Mouse (Mus musculus) CH12.LX (cell line): ENCODE results near the gene Gm21905. TPM values are rescaled to one million over a fixed set of nuclear protein-coding genes. Genes with fewer than 3 reads are reported as not detected.

Experiments
- DNase-seq: peaks from one replicate; pipeline ENCODE4 v3.0.0-alpha.2; 2013; ENCODE audit errors: extremely low read depth
- H3K27ac ChIP-seq: 2 replicates; pipeline ENCODE4 v1.5.1; 2012; ENCODE audit warnings: low read depth, mild to moderate bottlenecking, control low read depth, moderate library complexity; ENCODE audit not compliant: insufficient read depth
- H3K27me3 ChIP-seq: replicated peaks from 2 replicates; pipeline ENCODE3; 2012; ENCODE audit warnings: inconsistent platforms
- H3K36me3 ChIP-seq, 2 experiments: replicated peaks in 1 of 2; 2 replicates each; pipeline versions ENCODE3 to v1.6.1; 2012; ENCODE audit warnings: inconsistent platforms in 1 of 2, low read length in 1 of 2, mild to moderate bottlenecking in 1 of 2, mixed read lengths in 1 of 2, moderate library complexity in 1 of 2; ENCODE audit not compliant: control insufficient read depth in 1 of 2, insufficient read depth in 1 of 2
- H3K4me1 ChIP-seq, 2 experiments: 2 replicates each; pipeline ENCODE4 v1.6.1; 2012; ENCODE audit warnings: inconsistent platforms in 1 of 2, moderate library complexity in 1 of 2; ENCODE audit not compliant: insufficient read depth in 2 of 2, control insufficient read depth in 1 of 2
- H3K4me2 ChIP-seq: 2 replicates; pipeline ENCODE4 v1.6.1; 2012; ENCODE audit warnings: low read depth, mild to moderate bottlenecking, control low read depth; ENCODE audit not compliant: poor library complexity, insufficient read depth, severe bottlenecking
- H3K4me3 ChIP-seq, 3 experiments: fragments of 150-350 bp in 1 of 3; sonication (generic) in 1 of 3; replicated peaks in 1 of 3; 2 replicates each; pipeline versions ENCODE3 to v1.5.1; 2011 to 2012; ENCODE audit warnings: low read depth in 2 of 3, low read length in 2 of 3, mild to moderate bottlenecking in 2 of 3, moderate library complexity in 2 of 3, control low read depth in 1 of 3, improper control_type of control experiment in 1 of 3, inconsistent platforms in 1 of 3, mixed read lengths in 1 of 3; ENCODE audit not compliant: poor library complexity in 1 of 3
- H3K79me2 ChIP-seq: replicated peaks from 2 replicates; pipeline ENCODE4 v1.6.1; 2012; ENCODE audit warnings: mild to moderate bottlenecking, moderate library complexity; ENCODE audit not compliant: control insufficient read depth, poor library complexity, insufficient read depth, severe bottlenecking; ENCODE audit errors: extremely low read depth
- H3K9ac ChIP-seq: 2 replicates; pipeline ENCODE4 v1.6.1; 2012; ENCODE audit warnings: low read depth, mild to moderate bottlenecking, control low read depth, moderate library complexity; ENCODE audit not compliant: insufficient read depth
- H3K9me3 ChIP-seq: replicated peaks from 2 replicates; pipeline ENCODE3; 2012; ENCODE audit warnings: low read length, inconsistent platforms, mixed read lengths
- BHLHE40 ChIP-seq: IDR thresholded peaks from 2 replicates; pipeline ENCODE4 v1.6.1; 2011; ENCODE audit warnings: mild to moderate bottlenecking, low read depth, low read length, improper control_type of control experiment
- CHD1 ChIP-seq: IDR thresholded peaks from 2 replicates; pipeline ENCODE4 v1.6.1; 2012; ENCODE audit warnings: low read depth, low read length, improper control_type of control experiment, inconsistent platforms
- CTCF ChIP-seq, 2 experiments: IDR thresholded peaks in 1 of 2; conservative IDR thresholded peaks in 1 of 2; 2 replicates each; pipeline ENCODE4 v1.5.1; 2011 to 2012; ENCODE audit warnings: low read depth in 2 of 2, low read length in 2 of 2, improper control_type of control experiment in 1 of 2, inconsistent platforms in 1 of 2, mild to moderate bottlenecking in 1 of 2, moderate library complexity in 1 of 2
- E2F4 ChIP-seq: IDR thresholded peaks from 2 replicates; pipeline ENCODE4 v1.6.1; 2011; ENCODE audit warnings: low read depth, low read length, improper control_type of control experiment; ENCODE audit not compliant: insufficient replicate concordance
- ETS1 ChIP-seq: conservative IDR thresholded peaks from 2 replicates; pipeline ENCODE4 v1.6.1; 2012; ENCODE audit warnings: low read depth, mild to moderate bottlenecking, inconsistent platforms, low read length, improper control_type of control experiment, moderate library complexity
- GABPA ChIP-seq: IDR thresholded peaks from 2 replicates; pipeline ENCODE4 v1.6.1; 2012; ENCODE audit warnings: low read depth, low read length, improper control_type of control experiment, inconsistent platforms; ENCODE audit not compliant: insufficient replicate concordance
- HCFC1 ChIP-seq: IDR thresholded peaks from 2 replicates; pipeline ENCODE4 v1.6.1; 2012; ENCODE audit warnings: low read depth, mild to moderate bottlenecking, inconsistent platforms, low read length, improper control_type of control experiment
- JUND ChIP-seq: conservative IDR thresholded peaks from 2 replicates; pipeline ENCODE4 v1.6.1; 2011; ENCODE audit warnings: low read depth, low read length, improper control_type of control experiment
- KAT2A ChIP-seq: IDR thresholded peaks from 2 replicates; pipeline ENCODE4 v1.6.1; 2012; ENCODE audit warnings: low read length, improper control_type of control experiment, inconsistent platforms; ENCODE audit not compliant: insufficient replicate concordance
- MAX ChIP-seq: IDR thresholded peaks from 2 replicates; pipeline ENCODE4 v1.6.1; 2011; ENCODE audit warnings: low read length, improper control_type of control experiment
- MEF2A ChIP-seq: IDR thresholded peaks from 2 replicates; pipeline ENCODE4 v1.6.1; 2014; ENCODE audit warnings: low read depth, mild to moderate bottlenecking, inconsistent platforms, low read length, improper control_type of control experiment, borderline replicate concordance
- MXI1 ChIP-seq: IDR thresholded peaks from 2 replicates; pipeline ENCODE4 v1.6.1; 2011; ENCODE audit warnings: mild to moderate bottlenecking, low read depth, low read length, improper control_type of control experiment
- MYC ChIP-seq: IDR thresholded peaks from 2 replicates; pipeline ENCODE4 v1.6.1; 2011; ENCODE audit warnings: low read depth, mild to moderate bottlenecking, improper control_type of control experiment, low read length
- NRF1 ChIP-seq: IDR thresholded peaks from 2 replicates; pipeline ENCODE4 v1.6.1; 2014; ENCODE audit warnings: low read depth, mild to moderate bottlenecking, inconsistent platforms, low read length, improper control_type of control experiment, moderate library complexity
- PAX5 ChIP-seq: IDR thresholded peaks from 2 replicates; pipeline ENCODE4 v1.6.1; 2012; ENCODE audit warnings: low read length, inconsistent platforms, mixed read lengths
- RCOR1 ChIP-seq: conservative IDR thresholded peaks from 2 replicates; pipeline ENCODE4 v1.6.1; 2012; ENCODE audit warnings: low read depth, mild to moderate bottlenecking, inconsistent platforms, low read length, improper control_type of control experiment
- SMC3 ChIP-seq: IDR thresholded peaks from 2 replicates; pipeline ENCODE4 v1.6.1; 2011; ENCODE audit warnings: low read depth, low read length, improper control_type of control experiment
- TCF12 ChIP-seq: IDR thresholded peaks from 2 replicates; pipeline ENCODE4 v1.6.1; 2014; ENCODE audit warnings: low read depth, mild to moderate bottlenecking, inconsistent platforms, low read length, improper control_type of control experiment
- USF2 ChIP-seq: conservative IDR thresholded peaks from 2 replicates; pipeline ENCODE4 v1.6.1; 2011; ENCODE audit warnings: low read depth, low read length, improper control_type of control experiment
- ZC3H11A ChIP-seq: IDR thresholded peaks from 2 replicates; pipeline ENCODE4 v1.6.1; 2012; ENCODE audit warnings: low read depth, mild to moderate bottlenecking, inconsistent platforms, low read length, improper control_type of control experiment
- ZKSCAN1 ChIP-seq: IDR thresholded peaks from 2 replicates; pipeline ENCODE4 v1.6.1; 2012; ENCODE audit warnings: low read depth, inconsistent platforms, low read length, improper control_type of control experiment, borderline replicate concordance
- dilution Hi-C: fragments of 300-500 bp; cut with MboI; formaldehyde crosslinking; loops from 2 replicates; pipeline ENCODE4 v1.14.3; 2020; ENCODE audit warnings: low sequenced_read_pairs; ENCODE audit not compliant: extremely low pct_unique_long_range_greater_than_20kb, extremely low pct_ligation_motif_present
- in situ Hi-C: fragments of 300-500 bp; cut with MboI; formaldehyde crosslinking; loops from 3 replicates; pipeline ENCODE4 v1.14.3; 2019; ENCODE audit warnings: low sequenced_read_pairs, low pct_ligation_motif_present, low pct_unique_long_range_greater_than_20kb, mixed read lengths
- polyA plus RNA-seq: library from polyadenylated mRNA; unstranded; fragments of >175 nt; gene quantifications from 2 replicates; pipeline ENCODE4 v1.2.1, GENCODE M21; 2012; ENCODE audit warnings: low read depth; ENCODE audit not compliant: insufficient read length
- total RNA-seq, 2 experiments: library from RNA; depleted of rRNA; stranded (reverse); fragments of 300-350 nt in 1 of 2; fragments of >200 nt in 1 of 2; gene quantifications; 2 replicates each; pipeline ENCODE4 v1.2.3; 2012 to 2014

Gm21905 gene
- total and polyA plus RNA-seq, 3 experiments: not detected

DNA sequence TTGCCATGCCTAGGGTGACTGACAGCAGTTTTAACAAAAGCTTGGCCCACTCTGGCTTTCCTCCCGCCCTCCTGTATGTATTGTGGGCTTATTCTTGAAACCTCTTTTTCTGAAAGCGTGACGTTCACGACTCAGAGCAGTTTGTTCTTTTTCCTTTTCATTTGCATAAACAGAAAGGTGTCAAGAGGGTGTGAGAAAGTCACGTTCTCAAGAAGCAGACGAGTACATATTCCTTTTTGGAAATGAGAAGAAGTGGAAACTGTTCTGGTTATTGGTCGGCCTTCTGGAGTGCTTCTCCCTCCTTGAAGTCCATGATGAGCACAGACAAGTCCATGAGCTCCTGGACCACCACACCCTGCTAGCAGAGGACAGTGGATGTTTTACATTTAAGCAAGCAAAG lies 9.3 kb upstream of the Gm21905 start:
- dilution Hi-C loops (no loop called here), in situ Hi-C loops (no loop called here)
- Histone ChIP-seq H3K4me1 (no peaks in the 10 kb centered on the region), H3K79me2 (no peaks in the 10 kb centered on the region), H3K27ac (no peak overlapping the region), H3K27me3 (no peaks in the 10 kb centered on the region), H3K36me3 (no peaks in the 10 kb centered on the region), H3K4me2 (no peak overlapping the region), H3K9ac (no peak overlapping the region), H3K9me3 (no peaks in the 10 kb centered on the region), H3K4me3 (no peak overlapping the region)
- TF ChIP-seq BHLHE40 (peak; percentile 60), HCFC1 (no peak)
- no peak for DNase-seq

DNA sequence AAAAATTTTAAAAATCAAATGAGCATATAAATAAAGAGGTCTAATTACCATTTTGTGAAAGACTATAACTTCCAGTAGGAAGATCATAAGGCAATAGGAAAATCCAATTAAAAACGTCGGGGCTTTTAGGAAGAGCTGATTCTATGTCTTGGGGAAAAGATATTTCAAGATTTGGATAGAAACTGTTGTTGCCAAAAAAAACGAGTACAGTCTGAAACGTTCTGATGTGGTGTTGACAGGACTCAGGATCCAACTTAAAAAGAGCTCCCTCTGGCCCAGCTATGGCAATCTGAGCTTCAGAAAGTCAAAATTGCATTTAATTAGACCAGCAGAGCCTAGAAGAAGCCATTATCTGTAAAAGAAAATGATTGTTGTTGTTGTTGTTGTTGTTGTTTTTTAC lies 7.9 kb upstream of the Gm21905 start:
- H3K4me2 ChIP-seq: no peak overlapping the region
- DNase-seq: no peak
- dilution Hi-C loops: no loop called here
- H3K27me3 ChIP-seq: no peaks in the 10 kb centered on the region
- no peak overlapping the region for H3K9ac ChIP-seq
- no peaks in the 10 kb centered on the region for H3K36me3 ChIP-seq
- no peaks in the 10 kb centered on the region for H3K9me3 ChIP-seq
- no peaks in the 10 kb centered on the region for H3K4me1 ChIP-seq
- no peak overlapping the region for H3K27ac ChIP-seq
- no peak for TF ChIP-seq MXI1
- TF ChIP-seq ZKSCAN1: no peak
- TF ChIP-seq E2F4: no peak
- TF ChIP-seq NRF1: no peak
- TF ChIP-seq, all 38 proteins: peak for 0
- in situ Hi-C loops: no loop called here
- H3K79me2 ChIP-seq: no peaks in the 10 kb centered on the region
- no peak overlapping the region for H3K4me3 ChIP-seq

DNA sequence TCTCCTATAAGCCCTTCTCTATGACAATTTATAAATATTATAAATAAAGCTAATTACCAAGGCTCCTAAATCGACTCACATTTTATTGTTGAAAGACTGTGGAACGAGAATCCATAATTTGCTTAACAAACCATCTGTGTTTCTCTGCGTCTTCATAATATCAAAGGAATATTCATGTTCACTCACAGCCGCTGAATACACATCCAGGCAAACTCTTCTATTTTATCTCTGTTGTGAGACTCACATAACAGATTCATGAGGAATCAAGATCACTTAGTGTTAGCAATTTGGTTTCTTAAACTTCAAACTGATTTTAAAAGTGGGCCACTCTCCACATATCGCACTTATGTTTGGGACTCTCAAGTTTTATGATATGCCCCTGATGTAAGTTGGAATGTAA lies 1.9 kb upstream of the Gm21905 start:
- dilution Hi-C loops (no loop called here), in situ Hi-C loops (no loop called here)
- no peaks in the 10 kb centered on the region for H3K4me1 ChIP-seq
- no peak for DNase-seq
- no peak overlapping the region for H3K4me2 ChIP-seq
- no peaks in the 10 kb centered on the region for H3K36me3 ChIP-seq
- TF ChIP-seq ZC3H11A (no peak), JUND (no peak), GABPA (no peak), CHD1 (no peak), SMC3 (no peak), RCOR1 (no peak), MYC (no peak), KAT2A (no peak), CTCF (conservative IDR thresholded peaks at IDR 0.05 in 1 of 2, IDR thresholded peaks at IDR 0.05 in 1 of 2; ENCODE audit: low read depth in 2 of 2, low read length in 2 of 2) (no peak), MEF2A (no peak), TCF12 (no peak), USF2 (no peak), PAX5 (no peak), MAX (no peak), ETS1 (no peak)
- TF ChIP-seq, all 38 proteins: peak for 0
- H3K79me2 ChIP-seq: no peaks in the 10 kb centered on the region
- H3K27me3 ChIP-seq: no peaks in the 10 kb centered on the region
- H3K9ac ChIP-seq: no peak overlapping the region
- no peak overlapping the region for H3K4me3 ChIP-seq
- no peak overlapping the region for H3K27ac ChIP-seq
- no peaks in the 10 kb centered on the region for H3K9me3 ChIP-seq
